20 mouse cellular contexts compared by ENCODE assay signal in the genomic region with DNA sequence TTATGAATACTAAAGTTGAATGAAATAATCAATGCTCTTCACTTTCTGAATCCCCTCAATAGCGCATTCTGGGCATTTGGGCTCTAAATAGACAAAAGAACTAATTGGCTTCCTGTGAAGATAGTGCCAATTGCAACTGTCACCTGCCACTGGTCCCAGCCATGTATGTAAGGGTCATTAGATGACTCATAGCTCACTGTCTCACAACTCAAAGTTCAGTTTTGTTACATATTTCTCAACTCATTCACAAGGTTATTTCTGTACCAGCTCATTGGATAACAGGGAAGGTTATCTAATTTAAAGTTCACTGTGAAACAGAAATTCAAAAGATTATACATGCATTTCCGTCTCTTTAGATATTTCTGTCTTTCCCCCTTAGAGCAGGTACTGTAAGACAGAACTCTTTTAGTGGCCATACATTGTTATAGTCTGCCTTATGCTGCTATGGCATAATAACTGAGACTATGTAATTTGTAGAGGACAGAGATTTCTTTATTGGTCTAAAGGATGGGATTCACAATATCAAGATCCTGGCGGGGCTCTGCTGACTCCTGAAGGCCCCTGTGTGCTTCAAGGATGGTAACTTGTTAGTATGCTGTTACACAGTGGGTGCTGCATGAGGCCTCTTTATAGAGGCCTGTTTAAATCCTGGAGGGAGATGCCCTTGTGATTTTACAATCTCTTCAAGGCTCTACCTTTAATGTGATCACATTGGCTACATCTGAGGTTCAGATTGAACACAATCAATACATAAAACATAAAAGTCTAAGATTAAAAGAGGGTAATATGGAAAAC.
"Had no signal": no experiment of that assay in that cellular context is flagged by ENCODE, and none has a peak within 500 bp of the region (broad histone marks: within the 10 kb centered on the region; RNA-seq: fewer than 3 reads in every experiment).

No protein-coding gene starts in this region.

- ATAC-seq: lung, postnatal 0 days; midbrain, embryonic 13.5 days; midbrain, embryonic 16.5 days had no signal

- H3K27ac ChIP-seq: kidney, embryonic 15.5 days; liver, embryonic 13.5 days; macrophage; midbrain, embryonic 10.5 days; midbrain, embryonic 13.5 days; neural tube, embryonic 13.5 days had no signal

- H3K27me3 ChIP-seq: kidney, embryonic 15.5 days; liver, embryonic 13.5 days; megakaryocyte, embryonic 14.5 days; midbrain, embryonic 13.5 days; neural tube, embryonic 13.5 days had no signal

- H3K4me2 ChIP-seq: kidney, embryonic 15.5 days; liver, embryonic 13.5 days; lung, embryonic 14.5 days; midbrain, embryonic 13.5 days; neural tube, embryonic 13.5 days had no signal

- H3K4me3 ChIP-seq: kidney, embryonic 15.5 days; layer of hippocampus, adult 2 months; liver, embryonic 13.5 days; megakaryocyte, embryonic 14.5 days; midbrain, embryonic 10.5 days; midbrain, embryonic 13.5 days; myocyte; neural tube, embryonic 13.5 days had no signal

- H3K36me3 ChIP-seq: kidney, embryonic 15.5 days; liver, embryonic 13.5 days; midbrain, embryonic 10.5 days; midbrain, embryonic 13.5 days; neural tube, embryonic 13.5 days had no signal

- H3K9ac ChIP-seq: kidney, embryonic 15.5 days; liver, embryonic 13.5 days; lung, embryonic 14.5 days; midbrain, embryonic 13.5 days; neural tube, embryonic 13.5 days had no signal

- DNase-seq: kidney, adult 11 months; kidney, adult 8-10 months; kidney, postnatal 25 days; layer of hippocampus, adult 9-11 months; liver, embryonic 13.5 days; lung, embryonic 14.5 days; retina, postnatal 1 day; right cerebral cortex, postnatal 25 days; thymus, adult 18-20 months; thymus, postnatal 4 days had no signal

- H3K9me3 ChIP-seq: kidney, embryonic 15.5 days; liver, embryonic 13.5 days; megakaryocyte, embryonic 14.5 days; midbrain, embryonic 10.5 days; midbrain, embryonic 13.5 days; neural tube, embryonic 13.5 days had no signal
